Mouse (Mus musculus): ENCODE results near the gene Gzmn.

DNA sequence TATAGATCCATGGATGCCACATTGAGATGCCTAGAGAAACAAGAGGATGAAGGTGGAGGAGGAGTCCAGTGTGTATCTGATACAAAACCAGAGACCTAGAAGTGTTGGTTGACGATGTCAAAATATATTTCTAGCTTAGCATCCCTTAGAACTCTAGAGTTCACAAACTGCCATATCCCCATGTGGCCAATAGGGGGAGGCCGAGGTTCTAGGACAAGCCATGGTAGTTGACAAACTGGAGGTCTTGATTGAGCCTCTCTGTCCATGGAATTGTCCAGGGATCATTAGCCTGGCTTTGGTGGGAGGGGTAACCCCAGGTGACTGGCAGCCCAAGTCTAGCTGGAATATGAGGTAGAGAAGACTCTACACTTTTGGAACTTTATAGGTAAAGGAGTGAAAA, 19.1 kb downstream of the Gzmn start:
- TF ChIP-seq CTCF (IDR thresholded peaks at IDR 0.05) (peak; percentile 39), POLR2A (IDR thresholded peaks at IDR 0.05; ENCODE audit: insufficient read depth, low read depth, low read length) (no peak)
